Mouse (Mus musculus) megakaryocyte-erythroid progenitor cell, adult 5-6 weeks (primary cell): ENCODE measurements at regions not wholly inside any gene's neighbourhood (a gene's known extent, or its start where the extent isn't known, plus 50 kb on each side); places are given as distances from the start of the nearest gene placed in this dataset.
A peak's percentile ranks its signal among the peaks of the same experiment; 100 is the strongest.
"Not testable (repeated sequence)": the region's sequence is repeated elsewhere in the genome, so short reads cannot be mapped to it uniquely, and the experiment has no call there.

Experiments
- ATAC-seq: replicated peaks from 2 replicates; pipeline ENCODE4 v1.8.0; 2016; ENCODE audit warnings: mild to moderate bottlenecking, inconsistent platforms; ENCODE audit not compliant: severe bottlenecking, poor library complexity, low FRiP score, low TSS enrichment

- not testable (repeated sequence) for ATAC-seq
Observed at GRCm38 (mm10) chr13:5583681-5584080, 277.6 kb upstream of the Klf6 start.

GRCm38 (mm10) chr13:5587196-5587595, 274.1 kb upstream of the Klf6 start:
- no peak for ATAC-seq

- no peak for ATAC-seq
Observed at GRCm38 (mm10) chr13:5591286-5591685, 270.0 kb upstream of the Klf6 start.

GRCm38 (mm10) chr13:5591837-5592555, 269.3 kb upstream of the Klf6 start:
- ATAC-seq: peak; percentile 77

- ATAC-seq: peak; percentile 98
Observed at GRCm38 (mm10) chr13:5592556-5593061, 268.7 kb upstream of the Klf6 start.

- no peak for ATAC-seq
Observed at GRCm38 (mm10) chr13:5601648-5602047, 259.6 kb upstream of the Klf6 start.

- ATAC-seq: no peak
Observed at GRCm38 (mm10) chr13:5603905-5604596, 257.2 kb upstream of the Klf6 start.

GRCm38 (mm10) chr13:5605418-5605817, 255.9 kb upstream of the Klf6 start:
- no peak for ATAC-seq

- ATAC-seq: no peak
Observed at GRCm38 (mm10) chr13:5607462-5607861, 253.8 kb upstream of the Klf6 start.

- ATAC-seq: no peak
Observed at GRCm38 (mm10) chr13:5614186-5614737, 247.0 kb upstream of the Klf6 start.

GRCm38 (mm10) chr13:5614833-5615232, 246.4 kb upstream of the Klf6 start:
- ATAC-seq: no peak

- ATAC-seq: no peak
Observed at GRCm38 (mm10) chr13:5615327-5615726, 246.0 kb upstream of the Klf6 start.

GRCm38 (mm10) chr13:5628124-5628523, 233.2 kb upstream of the Klf6 start:
- no peak for ATAC-seq

- no peak for ATAC-seq
Observed at GRCm38 (mm10) chr13:5634960-5635359, 226.3 kb upstream of the Klf6 start.

- ATAC-seq: no peak
Observed at GRCm38 (mm10) chr13:5641743-5642510, 219.4 kb upstream of the Klf6 start.

- ATAC-seq: no peak
Observed at GRCm38 (mm10) chr13:5648276-5648675, 213.0 kb upstream of the Klf6 start.

GRCm38 (mm10) chr13:5657556-5657955, 203.7 kb upstream of the Klf6 start:
- ATAC-seq: no peak

GRCm38 (mm10) chr13:5666235-5667007, 194.9 kb upstream of the Klf6 start:
- ATAC-seq: no peak

GRCm38 (mm10) chr13:5675668-5676067, 185.6 kb upstream of the Klf6 start:
- ATAC-seq: no peak
